Mouse (Mus musculus) myocyte (in vitro differentiated cells): ENCODE data around the gene Lrp11.

Experiments used
- MAX ChIP-seq: IDR thresholded peaks from one replicate; pipeline ENCODE4 v1.6.1; 2011; ENCODE audit warnings: low read depth, mild to moderate bottlenecking, control low read depth
- MYOD1 ChIP-seq, 3 experiments: IDR thresholded peaks; one replicate each; pipeline ENCODE4 v1.6.1; 2011; ENCODE audit warnings: control low read depth in 2 of 3, low read depth in 2 of 3, mild to moderate bottlenecking in 2 of 3, moderate library complexity in 1 of 3; ENCODE audit not compliant: insufficient read length in 2 of 3, control insufficient read depth in 1 of 3
- POLR2A ChIP-seq: IDR thresholded peaks from one replicate; pipeline ENCODE4 v1.6.1; 2011; ENCODE audit warnings: low read depth, mild to moderate bottlenecking, control low read depth, moderate library complexity; ENCODE audit not compliant: insufficient read length
- POLR2AphosphoS2 ChIP-seq: IDR thresholded peaks from one replicate; pipeline ENCODE4 v1.6.1; 2011; ENCODE audit warnings: low read depth, control low read depth; ENCODE audit not compliant: insufficient read length
- REST ChIP-seq: IDR thresholded peaks from one replicate; pipeline ENCODE4 v1.6.1; 2011; ENCODE audit warnings: mild to moderate bottlenecking, control low read depth, moderate library complexity; ENCODE audit not compliant: insufficient read depth, insufficient read length
- USF1 ChIP-seq: IDR thresholded peaks from one replicate; pipeline ENCODE4 v1.6.1; 2011; ENCODE audit warnings: low read depth, mild to moderate bottlenecking, control low read depth, moderate library complexity

DNA sequence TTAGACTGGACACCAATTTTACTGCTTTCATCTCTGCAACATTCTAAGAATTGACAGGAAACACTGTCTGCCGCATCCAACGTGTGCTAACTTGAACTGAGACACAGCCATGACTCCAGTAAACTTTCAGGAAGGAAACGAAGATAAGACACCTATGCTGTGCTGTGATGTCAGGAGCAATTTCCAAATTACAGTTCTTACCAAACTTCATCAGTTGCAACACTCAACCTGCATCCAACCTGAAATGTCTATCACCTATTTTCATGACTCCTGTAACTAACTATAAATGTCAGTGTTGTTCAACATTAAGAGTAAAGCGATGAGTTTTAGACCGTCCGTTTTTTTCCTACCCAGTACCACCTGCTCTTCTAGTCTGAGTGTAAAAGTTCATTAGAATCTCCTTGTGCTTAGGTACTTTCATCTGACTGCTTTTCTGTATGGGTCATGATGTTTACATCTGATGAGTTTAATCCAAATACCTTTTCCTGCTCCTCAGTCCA, 74.5 kb downstream of the Lrp11 start:
- TF ChIP-seq POLR2A (no peak), MAX (no peak), USF1 (no peak), MYOD1 (IDR thresholded peaks at IDR 0.05; ENCODE audit: control insufficient read depth in 1 of 3, insufficient read length in 2 of 3, low read depth in 2 of 3) (no peak), REST (no peak), POLR2AphosphoS2 (no peak)
